Mouse (Mus musculus): ENCODE results near the gene Unc119. TPM values are rescaled to one million over a fixed set of nuclear protein-coding genes. Genes with fewer than 3 reads are reported as not detected.
A peak's percentile ranks its signal among the peaks of the same experiment; 100 is the strongest.

The Unc119 gene
- polyA plus RNA-seq, 1 experiment from 2014 or later, result 71.7 TPM

DNA sequence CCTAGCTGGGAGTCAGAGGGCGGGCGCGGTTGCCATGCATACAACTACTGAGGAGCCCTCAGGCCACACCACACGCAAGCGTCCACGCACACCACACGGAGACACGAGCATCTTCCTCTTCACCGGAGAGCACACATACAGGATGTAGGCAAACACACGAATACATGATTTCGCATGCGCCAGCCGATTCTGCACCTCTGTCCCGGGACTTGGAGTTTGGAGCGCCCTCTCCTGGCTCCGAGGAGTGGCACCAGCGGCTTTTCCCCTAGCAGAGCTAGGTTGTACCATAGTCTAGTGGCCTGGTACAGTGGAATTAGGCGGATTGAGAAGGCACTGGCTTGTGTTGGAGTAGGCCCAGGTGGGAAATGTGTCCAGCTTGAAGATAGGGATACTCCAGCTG lies 54.1 kb downstream of the Unc119 start:
- peak; percentile 95 for DNase-seq (ENCODE audit: low spot score, missing footprints)

DNA sequence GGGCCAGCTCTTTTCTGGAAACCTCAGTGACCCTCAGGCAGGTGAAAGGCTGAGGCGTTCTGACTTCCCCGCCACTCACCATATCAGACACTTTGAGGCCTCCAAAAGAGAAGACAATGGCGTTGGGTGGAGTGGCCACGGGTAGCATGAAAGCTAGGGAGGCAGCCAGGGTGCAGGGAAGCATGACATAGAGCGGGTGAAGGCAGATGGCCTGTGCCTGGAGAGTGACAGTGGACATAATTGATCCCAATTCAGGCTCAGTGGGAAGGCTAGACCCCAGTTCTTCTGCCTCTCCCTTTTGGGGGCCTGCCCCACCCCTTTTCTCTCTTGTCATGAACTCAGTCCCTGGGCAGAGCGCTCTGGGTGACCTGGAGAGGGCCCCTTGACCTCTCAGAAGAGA lies 54.9 kb downstream of the Unc119 start:
- H3K4me3 ChIP-seq (ENCODE audit: low read depth, low read length), result no peak overlapping the region
- no peaks in the 10 kb centered on the region for H3K9me3 ChIP-seq (ENCODE audit: control insufficient read depth, low read length)
- ATAC-seq (ENCODE audit: low FRiP score) (no peak), DNase-seq (ENCODE audit: low spot score, missing footprints) (peak; percentile 70)
- no peak overlapping the region for H3K9ac ChIP-seq (ENCODE audit: low read length)
- H3K27me3 ChIP-seq (ENCODE audit: control insufficient read depth, insufficient read depth, low read length), result no peaks in the 10 kb centered on the region
- peaks cover 3% of the 10 kb centered on the region; the same call in 1 of the 2 replicates for H3K4me1 ChIP-seq (ENCODE audit: control insufficient read depth, insufficient read depth, low read length)
- WGBS, result 62% methylated on average over 6 of the region's 6 CpGs
- H3K36me3 ChIP-seq (ENCODE audit: control insufficient read depth, insufficient read depth, low read length), result no peaks in the 10 kb centered on the region
- no peak overlapping the region for H3K4me2 ChIP-seq
- H3K27ac ChIP-seq (ENCODE audit: low read depth, low read length), result no peak overlapping the region

More for the DNA sequence above, 54.1 kb downstream of the Unc119 start:
- H3K27me3 ChIP-seq (ENCODE audit: control insufficient read depth, insufficient read depth, low read length), result no peaks in the 10 kb centered on the region
- peaks cover 3% of the 10 kb centered on the region; the same call in 1 of the 2 replicates for H3K4me1 ChIP-seq (ENCODE audit: control insufficient read depth, insufficient read depth, low read length)
- peak; percentile 63 for ATAC-seq (ENCODE audit: low FRiP score)
- no peak overlapping the region for H3K27ac ChIP-seq (ENCODE audit: low read depth, low read length)
- peak overlapping the region; percentile 14; the same call in 1 of the 2 replicates for H3K4me3 ChIP-seq (ENCODE audit: low read depth, low read length)
- H3K9ac ChIP-seq (ENCODE audit: low read length), result peak overlapping the region; percentile 55
- 8% methylated on average over 18 of the region's 18 CpGs for WGBS
- H3K4me2 ChIP-seq, result peak overlapping the region; percentile 48
- no peaks in the 10 kb centered on the region for H3K36me3 ChIP-seq (ENCODE audit: control insufficient read depth, insufficient read depth, low read length)
- no peaks in the 10 kb centered on the region for H3K9me3 ChIP-seq (ENCODE audit: control insufficient read depth, low read length)

Other genes with a start within 250 kb of the Unc119 start
- 26.5 and 26.6 TPM in 2 replicates for gene Fam222b, start 248.8 kb upstream of the Unc119 start, polyA plus RNA-seq (2014; fragmentation: Nextera tagmentation; extraction: Ambion mirVana)
- gene Traf4, start 177.9 kb upstream of the Unc119 start, polyA plus RNA-seq (2014; fragmentation: Nextera tagmentation; extraction: Ambion mirVana), result 72.0 and 79.7 TPM in 2 replicates
- 6.4 and 7.1 TPM in 2 replicates for gene Nek8, start 166.8 kb upstream of the Unc119 start, polyA plus RNA-seq (2014; fragmentation: Nextera tagmentation; extraction: Ambion mirVana)
- 7.9 and 8.5 TPM in 2 replicates for gene Tlcd1, start 166.8 kb upstream of the Unc119 start, polyA plus RNA-seq (2014; fragmentation: Nextera tagmentation; extraction: Ambion mirVana)
- gene Rpl23a, start 159.9 kb upstream of the Unc119 start, polyA plus RNA-seq (2014; fragmentation: Nextera tagmentation; extraction: Ambion mirVana), result 1,223 and 1,245 TPM in 2 replicates
- gene Rab34, start 155.1 kb upstream of the Unc119 start, polyA plus RNA-seq (2014; fragmentation: Nextera tagmentation; extraction: Ambion mirVana), result 54.7 and 55.1 TPM in 2 replicates
- gene Proca1, start 150.1 kb upstream of the Unc119 start, polyA plus RNA-seq (2014; fragmentation: Nextera tagmentation; extraction: Ambion mirVana), result 0.99 and 1.0 TPM in 2 replicates
- 55.0 and 58.5 TPM in 2 replicates for gene Sdf2, start 97.7 kb upstream of the Unc119 start, polyA plus RNA-seq (2014; fragmentation: Nextera tagmentation; extraction: Ambion mirVana)
- 25.2 and 25.5 TPM in 2 replicates for gene Supt6, start 97.5 kb upstream of the Unc119 start, polyA plus RNA-seq (2014; fragmentation: Nextera tagmentation; extraction: Ambion mirVana)
- 61.2 and 70.4 TPM in 2 replicates for gene 2610507B11Rik, start 81.7 kb upstream of the Unc119 start, polyA plus RNA-seq (2014; fragmentation: Nextera tagmentation; extraction: Ambion mirVana)
- gene BC030499, start 52.6 kb upstream of the Unc119 start, polyA plus RNA-seq (2014; fragmentation: Nextera tagmentation; extraction: Ambion mirVana), result 0.27 and 0.37 TPM in 2 replicates
- gene Spag5, start 42.0 kb upstream of the Unc119 start, polyA plus RNA-seq (2014; fragmentation: Nextera tagmentation; extraction: Ambion mirVana), result 51.5 and 57.1 TPM in 2 replicates
- gene Aldoc, start 20.5 kb upstream of the Unc119 start, polyA plus RNA-seq (2014; fragmentation: Nextera tagmentation; extraction: Ambion mirVana), result 1.0 and 1.3 TPM in 2 replicates
- gene Pigs, start 15.1 kb upstream of the Unc119 start, polyA plus RNA-seq (2014; fragmentation: Nextera tagmentation; extraction: Ambion mirVana), result 50.9 and 56.3 TPM in 2 replicates
- gene Foxn1, start 43.1 kb downstream of the Unc119 start, polyA plus RNA-seq (2014; fragmentation: Nextera tagmentation; extraction: Ambion mirVana), result not detected in 2 replicates
- not detected in 2 replicates for gene Slc13a2, start 78.7 kb downstream of the Unc119 start, polyA plus RNA-seq (2014; fragmentation: Nextera tagmentation; extraction: Ambion mirVana)
- 20.5 TPM in 2 replicates for gene Slc46a1, start 122.2 kb downstream of the Unc119 start, polyA plus RNA-seq (2014; fragmentation: Nextera tagmentation; extraction: Ambion mirVana)
- gene Sarm1, start 154.3 kb downstream of the Unc119 start, polyA plus RNA-seq (2014; fragmentation: Nextera tagmentation; extraction: Ambion mirVana), result 18.1 and 20.1 TPM in 2 replicates
- 145 and 151 TPM in 2 replicates for gene Vtn, start 155.6 kb downstream of the Unc119 start, polyA plus RNA-seq (2014; fragmentation: Nextera tagmentation; extraction: Ambion mirVana)
- not detected in 2 replicates for gene Sebox, start 160.0 kb downstream of the Unc119 start, polyA plus RNA-seq (2014; fragmentation: Nextera tagmentation; extraction: Ambion mirVana)
- gene Tmem199, start 168.7 kb downstream of the Unc119 start, polyA plus RNA-seq (2014; fragmentation: Nextera tagmentation; extraction: Ambion mirVana), result 82.4 and 91.3 TPM in 2 replicates
- gene Poldip2, start 168.7 kb downstream of the Unc119 start, polyA plus RNA-seq (2014; fragmentation: Nextera tagmentation; extraction: Ambion mirVana), result 135 and 139 TPM in 2 replicates
- gene Tnfaip1, start 192.8 kb downstream of the Unc119 start, polyA plus RNA-seq (2014; fragmentation: Nextera tagmentation; extraction: Ambion mirVana), result 76.7 and 83.1 TPM in 2 replicates
- gene Ift20, start 192.9 kb downstream of the Unc119 start, polyA plus RNA-seq (2014; fragmentation: Nextera tagmentation; extraction: Ambion mirVana), result 109 and 110 TPM in 2 replicates
- gene Tmem97, start 207.3 kb downstream of the Unc119 start, polyA plus RNA-seq (2014; fragmentation: Nextera tagmentation; extraction: Ambion mirVana), result 71.6 and 75.5 TPM in 2 replicates